Mouse (Mus musculus) spleen, adult 2 months (tissue): ENCODE results near the gene Ppox.

Experiments used
- CTCF ChIP-seq: fragments of 200-500 bp; IDR thresholded peaks from 2 replicates; pipeline ENCODE4 v1.5.1; 2011; ENCODE audit warnings: mild to moderate bottlenecking, inconsistent platforms; ENCODE audit not compliant: insufficient read depth, insufficient read length, insufficient replicate concordance; ENCODE audit errors: extremely low read depth
- POLR2A ChIP-seq: fragments of 200-500 bp; IDR thresholded peaks from 2 replicates; pipeline ENCODE4 v1.6.1; 2011; ENCODE audit warnings: low read depth, low read length, inconsistent platforms

- no peak for TF ChIP-seq CTCF
- no peak for TF ChIP-seq POLR2A
Observed at GRCm38 (mm10) chr1:171325571-171325970, 44.6 kb upstream of the Ppox start.
